Mouse (Mus musculus) brain, embryonic 14.5 days (tissue): ENCODE results near the gene Clpb. TPM values are rescaled to one million over a fixed set of nuclear protein-coding genes. Genes with fewer than 3 reads are reported as not detected.
"Not testable (repeated sequence)": the region's sequence is repeated elsewhere in the genome, so short reads cannot be mapped to it uniquely, and the experiment has no call there.

Experiments used
- DNase-seq: peaks from one replicate; pipeline ENCODE4 v3.0.0-alpha.2; 2011; ENCODE audit warnings: low read depth
- CTCF ChIP-seq: fragments of 200-500 bp; IDR thresholded peaks from 2 replicates; pipeline ENCODE4 v1.5.1; 2012; ENCODE audit warnings: inconsistent platforms, mild to moderate bottlenecking, moderate library complexity, borderline replicate concordance; ENCODE audit not compliant: insufficient read depth, insufficient read length; ENCODE audit errors: extremely low read depth
- POLR2A ChIP-seq: fragments of 200-500 bp; IDR thresholded peaks from 2 replicates; pipeline ENCODE4 v1.6.1; 2012; ENCODE audit warnings: mild to moderate bottlenecking, inconsistent platforms, borderline replicate concordance; ENCODE audit not compliant: poor library complexity, insufficient read depth, insufficient read length, severe bottlenecking; ENCODE audit errors: extremely low read depth
- polyA plus RNA-seq: library from polyadenylated mRNA; depleted of rRNA; stranded (reverse); fragments of >200 nt; gene quantifications from 2 replicates; pipeline ENCODE4 v1.2.3, GENCODE M21; 2012; rRNA removed

Gene Clpb
- polyA plus RNA-seq, result 20.1 and 25.4 TPM in 2 replicates

DNA sequence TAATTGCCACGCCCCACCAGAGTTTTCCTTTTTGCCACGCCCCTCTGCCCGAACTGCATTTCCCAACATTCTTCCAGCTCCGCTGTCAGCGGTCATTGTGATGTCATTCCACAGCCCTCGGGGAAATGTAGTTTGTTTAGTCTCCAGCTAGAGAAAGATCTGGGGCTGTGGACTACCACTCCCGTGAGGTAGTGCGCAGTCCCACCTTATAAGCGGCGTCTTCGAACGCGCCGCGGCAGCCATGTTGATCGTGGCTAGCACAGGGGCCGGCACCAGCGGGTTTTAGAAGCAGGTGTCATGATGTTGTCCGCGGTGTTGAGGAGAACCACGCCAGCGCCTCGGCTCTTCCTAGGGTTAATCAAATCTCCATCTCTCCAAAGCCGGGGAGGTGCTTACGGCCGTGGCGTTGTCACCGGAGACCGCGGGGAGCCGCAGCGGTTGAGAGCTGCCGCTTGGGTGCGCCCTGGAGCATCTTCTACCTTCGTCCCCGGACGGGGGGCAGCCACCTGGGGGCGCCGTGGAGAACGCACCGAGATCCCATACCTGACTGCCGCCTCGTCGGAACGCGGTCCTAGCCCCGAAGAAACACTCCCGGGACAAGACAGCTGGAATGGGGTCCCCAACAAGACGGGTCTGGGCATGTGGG lies at the start of gene Clpb:
TSS of gene Clpb (plus strand) at position 120 of the 646 bp plus-strand sequence.
- TF ChIP-seq CTCF (peak; percentile 62), POLR2A (peak; percentile 7; the same call in 1 of the 2 replicates)
- DNase-seq, result peak; percentile 99

DNA sequence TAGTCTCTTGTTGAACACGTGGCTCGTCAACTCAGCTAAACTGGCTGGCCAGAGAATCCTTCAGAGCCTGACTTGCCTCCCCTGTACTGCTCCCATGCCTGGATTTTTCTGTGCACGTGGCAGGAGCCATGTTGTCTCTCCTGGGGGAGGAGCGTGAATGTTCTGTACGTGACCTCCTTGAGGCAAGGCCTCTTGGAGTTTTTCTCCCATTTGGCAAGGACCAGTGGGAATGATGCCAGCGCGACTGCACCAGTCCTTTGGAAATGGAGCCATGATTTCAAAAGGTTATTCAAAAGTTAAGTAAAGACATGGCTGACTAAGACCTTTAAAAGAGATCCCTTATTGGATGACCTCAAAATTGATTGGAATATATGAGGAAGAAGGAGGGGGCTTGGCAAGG lies 48.0 kb upstream of the Clpb start:
- DNase-seq, result no peak
- TF ChIP-seq CTCF, result no peak
- TF ChIP-seq POLR2A, result no peak

DNA sequence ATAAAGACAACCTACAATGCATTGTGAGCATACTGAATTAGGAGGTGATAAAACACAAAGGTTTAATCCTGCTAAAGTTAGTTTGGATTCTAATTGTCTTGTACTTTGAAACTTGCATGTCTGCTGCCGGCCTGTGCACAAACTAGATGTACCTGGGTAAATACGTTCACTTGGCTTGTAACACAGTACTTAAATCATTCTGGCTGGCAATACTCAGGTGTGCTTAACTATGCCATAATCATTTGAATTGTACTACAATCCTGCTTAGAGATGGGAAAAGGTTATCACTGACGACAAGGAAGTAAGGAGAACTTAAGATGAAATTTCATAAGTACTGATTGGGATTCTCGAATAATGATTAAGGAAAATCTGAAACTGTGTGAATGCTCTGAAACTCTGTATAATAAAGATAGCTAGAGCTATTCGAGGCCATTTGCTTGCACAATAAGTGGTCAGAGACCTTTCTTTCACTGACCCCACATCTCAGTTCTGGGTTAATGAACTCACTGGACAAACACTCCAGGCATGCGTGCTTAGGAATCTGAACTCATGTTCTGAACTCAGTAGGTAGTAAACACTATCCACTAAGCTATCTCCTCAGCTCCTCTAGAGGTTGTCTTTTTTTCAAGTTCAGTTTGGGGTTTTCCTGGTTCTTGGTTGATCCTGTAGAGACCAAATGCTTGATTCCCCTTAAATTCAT lies 47.1 kb upstream of the Clpb start:
- DNase-seq, result no peak
- TF ChIP-seq POLR2A, result no peak
- no peak for TF ChIP-seq CTCF

DNA sequence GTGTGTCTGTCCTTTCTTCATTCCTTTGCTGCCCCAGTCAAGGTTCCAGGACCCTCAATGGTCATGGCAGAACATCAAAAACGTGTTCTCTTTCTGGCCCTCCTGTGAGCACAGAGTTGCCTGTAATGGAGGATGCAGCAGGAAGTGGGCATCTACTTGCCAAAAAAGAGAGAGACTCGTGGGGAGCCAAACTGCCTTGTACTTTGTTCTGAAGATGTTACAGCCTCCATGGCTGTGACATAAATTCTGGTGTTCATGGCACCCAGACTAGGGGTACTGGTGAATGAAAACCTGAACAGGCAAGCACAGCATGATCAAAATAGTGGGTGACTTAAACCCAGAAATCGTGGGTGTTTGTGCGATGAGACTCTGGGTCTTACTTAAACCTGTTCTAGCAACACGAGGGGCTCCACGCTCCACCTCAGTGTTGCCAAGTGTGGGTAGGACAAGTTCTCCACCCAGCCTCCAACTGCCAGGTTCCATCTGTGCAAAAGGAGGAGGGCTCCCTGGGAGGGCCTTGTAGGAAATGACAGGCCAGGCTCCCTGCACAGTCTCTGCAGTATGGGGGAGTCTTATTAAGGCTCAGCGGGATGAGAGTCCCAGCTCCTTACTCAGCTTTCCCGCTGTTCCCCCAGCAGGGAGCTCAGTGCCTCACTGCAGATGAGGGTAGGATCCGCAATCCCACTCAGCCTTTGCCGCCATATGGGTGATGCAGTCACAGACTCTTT lies 45.8 kb upstream of the Clpb start:
- DNase-seq, result no peak
- TF ChIP-seq CTCF (no peak), POLR2A (no peak)

DNA sequence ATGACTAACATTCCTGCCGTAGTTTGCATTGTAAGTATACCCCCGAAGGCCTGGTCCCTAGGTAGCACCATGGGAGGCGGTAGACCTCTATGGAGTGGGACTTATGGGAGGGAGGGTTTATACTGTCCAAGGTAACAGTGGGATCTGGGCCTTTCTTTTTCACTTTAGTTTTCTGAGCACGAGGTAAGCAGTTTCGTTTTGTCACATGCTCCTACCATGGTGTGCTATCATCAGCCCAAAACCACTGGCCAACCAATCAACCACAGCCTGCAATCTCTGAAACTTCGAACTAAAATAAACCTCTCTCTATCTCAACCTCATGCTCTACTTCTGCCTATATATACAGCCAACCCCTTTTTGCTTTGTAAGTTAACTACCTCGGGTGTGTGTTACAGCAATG lies 45.2 kb upstream of the Clpb start:
- no peak for TF ChIP-seq POLR2A
- TF ChIP-seq CTCF, result no peak
- DNase-seq, result no peak

DNA sequence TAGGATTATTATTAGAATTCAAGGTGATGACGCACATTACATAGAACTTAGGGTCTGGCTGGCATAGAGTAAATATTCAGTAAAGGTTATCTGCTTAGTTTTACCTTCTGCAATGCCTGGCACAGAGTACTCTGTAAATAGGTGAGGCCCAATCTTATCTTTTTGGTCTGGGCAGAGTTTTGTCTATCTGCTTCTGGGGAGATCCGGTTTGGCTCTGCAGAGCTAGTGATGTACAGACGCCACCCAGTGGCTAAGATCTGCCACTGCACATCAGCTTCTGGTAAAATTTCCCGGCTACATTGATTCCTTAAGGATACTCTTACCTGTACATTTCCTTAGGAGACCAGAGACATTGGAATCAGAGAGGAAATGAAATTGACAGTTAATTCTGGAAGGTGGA lies 43.1 kb upstream of the Clpb start:
- peak; percentile 75; the same call in 1 of the 2 replicates for TF ChIP-seq CTCF
- no peak for TF ChIP-seq POLR2A
- peak; percentile 66 for DNase-seq

DNA sequence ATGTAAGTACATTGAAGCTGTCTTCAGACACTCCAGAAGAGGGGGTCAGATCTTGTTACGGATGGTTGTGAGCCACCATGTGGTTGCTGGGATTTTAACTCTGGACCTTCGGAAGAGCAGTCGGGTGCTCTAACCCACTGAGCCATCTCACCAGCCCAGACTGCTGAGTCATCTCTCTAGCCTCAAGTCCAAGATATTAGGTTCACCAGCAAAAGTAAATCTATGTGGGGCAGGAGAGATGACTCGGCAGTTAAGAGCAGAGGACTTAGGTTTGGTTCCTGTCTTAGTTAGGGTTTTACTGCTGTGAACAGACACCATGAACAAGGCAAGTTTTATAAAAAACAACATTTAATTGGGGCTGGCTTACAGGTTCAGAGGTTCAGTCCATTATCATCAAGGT lies 41.6 kb upstream of the Clpb start:
- not testable (repeated sequence) for DNase-seq

DNA sequence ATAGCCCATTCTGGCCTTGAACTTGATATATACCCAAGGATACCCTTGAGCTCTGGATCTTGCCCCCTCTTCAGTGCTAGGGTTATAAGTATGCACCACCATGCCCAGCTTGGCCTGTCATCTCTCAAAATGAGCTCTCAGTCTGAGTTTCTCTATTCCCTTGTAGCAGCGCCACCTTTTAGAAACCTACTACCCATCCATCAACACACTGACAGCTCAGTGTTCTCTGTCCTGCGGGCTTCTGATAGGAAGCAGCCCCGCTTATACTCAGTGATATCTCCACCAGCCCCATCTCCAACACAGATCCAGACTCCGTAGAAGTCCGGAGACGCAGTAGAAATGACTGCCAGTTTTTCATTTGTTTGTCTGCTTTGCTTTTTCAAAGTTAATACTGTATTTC lies 39.1 kb upstream of the Clpb start:
- no peak for DNase-seq
- no peak for TF ChIP-seq CTCF

DNA sequence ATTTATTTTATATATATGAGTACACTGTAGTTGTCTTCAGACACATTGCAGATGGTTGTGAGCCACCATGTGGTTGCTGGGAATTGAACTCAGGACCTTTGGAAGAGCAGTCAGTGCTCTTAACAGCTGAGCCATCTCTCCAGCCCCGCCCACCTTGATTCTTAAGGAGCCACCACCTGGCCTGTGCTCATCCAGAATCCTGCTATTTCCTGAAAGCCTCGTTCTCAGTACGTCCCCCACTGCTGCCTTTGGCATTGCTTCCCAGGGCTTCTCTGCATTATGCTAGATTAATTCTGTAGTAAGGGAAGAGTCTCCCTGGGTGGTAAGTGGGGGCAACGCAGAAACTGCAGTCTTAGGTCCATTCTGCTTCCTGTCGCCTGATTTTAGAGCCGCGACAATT lies 36.3 kb upstream of the Clpb start:
- DNase-seq, result peak; percentile 48

DNA sequence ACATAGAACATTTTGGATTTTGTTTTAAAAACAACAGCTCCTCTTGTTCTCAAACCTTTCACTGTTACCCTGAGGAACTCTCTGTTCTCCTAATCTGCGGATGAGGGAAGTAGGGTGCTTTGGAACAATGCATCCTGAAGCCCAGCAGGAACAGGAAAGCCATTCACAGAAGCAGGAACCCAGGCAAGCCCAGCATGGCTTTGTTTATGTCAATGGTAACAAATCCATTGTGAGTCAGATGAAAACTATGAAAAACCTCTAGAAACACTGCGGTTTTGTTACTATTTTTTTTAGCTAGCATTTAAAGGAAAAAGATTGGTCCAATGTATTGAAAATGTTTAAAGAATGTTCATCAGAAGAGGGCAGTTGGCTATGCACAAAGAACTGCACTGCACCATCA lies 35.0 kb upstream of the Clpb start:
- no peak for DNase-seq
- no peak for TF ChIP-seq CTCF
- no peak for TF ChIP-seq POLR2A

DNA sequence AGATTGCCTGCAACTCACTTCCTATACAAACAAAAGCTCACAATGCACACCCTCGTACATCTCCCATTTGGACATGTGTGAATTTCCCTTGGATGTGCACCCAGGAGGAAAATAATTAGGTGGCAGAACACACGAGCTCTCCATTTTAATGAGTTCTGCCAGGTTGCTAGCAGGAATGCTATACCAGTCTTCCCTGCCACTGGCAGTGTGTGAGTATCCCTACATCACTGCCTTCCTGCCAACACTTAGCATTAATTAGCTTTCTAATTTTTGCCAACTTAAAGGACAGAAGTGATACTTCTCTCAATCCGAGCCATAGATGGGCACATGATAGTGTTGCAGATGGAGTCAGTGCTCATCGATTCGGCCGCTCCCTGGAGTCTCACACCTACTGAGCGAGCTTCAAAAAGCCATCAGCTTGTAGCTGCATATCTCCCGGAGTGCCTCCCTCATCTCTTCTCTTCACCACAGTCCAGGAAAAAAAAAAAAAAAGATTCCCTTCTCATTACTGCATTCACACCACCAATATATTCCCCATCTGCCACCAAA lies 29.7 kb upstream of the Clpb start:
- no peak for TF ChIP-seq POLR2A
- no peak for TF ChIP-seq CTCF
- peak; percentile 90 for DNase-seq

DNA sequence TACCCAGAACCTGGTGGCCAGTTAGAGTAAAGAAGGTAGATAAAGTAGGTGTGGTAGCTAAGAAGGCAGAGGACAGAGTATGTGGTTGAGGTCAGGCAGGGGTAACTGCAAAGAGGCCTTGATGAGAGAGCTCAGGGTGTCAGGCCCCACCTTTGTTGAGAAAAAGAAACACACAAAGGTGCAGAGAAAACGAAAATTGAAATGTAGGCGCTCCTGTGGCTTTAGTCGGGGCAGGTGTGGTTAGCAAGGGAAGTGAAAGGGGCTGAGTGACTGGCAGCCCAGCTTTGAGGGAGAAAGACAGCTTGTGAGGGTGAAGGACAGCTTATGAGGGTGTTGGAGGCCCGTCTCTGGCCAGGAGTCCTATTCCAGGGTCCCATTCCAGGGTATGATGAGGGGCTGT lies 28.9 kb upstream of the Clpb start:
- TF ChIP-seq CTCF (no peak), POLR2A (no peak)
- DNase-seq, result no peak
